Mouse (Mus musculus): ENCODE data around the gene Ets2. TPM values are rescaled to one million over a fixed set of nuclear protein-coding genes. Genes with fewer than 3 reads are reported as not detected.

Ets2 gene
- polyA plus RNA-seq, 1 experiment from 2014 or later: 26.8 TPM

DNA sequence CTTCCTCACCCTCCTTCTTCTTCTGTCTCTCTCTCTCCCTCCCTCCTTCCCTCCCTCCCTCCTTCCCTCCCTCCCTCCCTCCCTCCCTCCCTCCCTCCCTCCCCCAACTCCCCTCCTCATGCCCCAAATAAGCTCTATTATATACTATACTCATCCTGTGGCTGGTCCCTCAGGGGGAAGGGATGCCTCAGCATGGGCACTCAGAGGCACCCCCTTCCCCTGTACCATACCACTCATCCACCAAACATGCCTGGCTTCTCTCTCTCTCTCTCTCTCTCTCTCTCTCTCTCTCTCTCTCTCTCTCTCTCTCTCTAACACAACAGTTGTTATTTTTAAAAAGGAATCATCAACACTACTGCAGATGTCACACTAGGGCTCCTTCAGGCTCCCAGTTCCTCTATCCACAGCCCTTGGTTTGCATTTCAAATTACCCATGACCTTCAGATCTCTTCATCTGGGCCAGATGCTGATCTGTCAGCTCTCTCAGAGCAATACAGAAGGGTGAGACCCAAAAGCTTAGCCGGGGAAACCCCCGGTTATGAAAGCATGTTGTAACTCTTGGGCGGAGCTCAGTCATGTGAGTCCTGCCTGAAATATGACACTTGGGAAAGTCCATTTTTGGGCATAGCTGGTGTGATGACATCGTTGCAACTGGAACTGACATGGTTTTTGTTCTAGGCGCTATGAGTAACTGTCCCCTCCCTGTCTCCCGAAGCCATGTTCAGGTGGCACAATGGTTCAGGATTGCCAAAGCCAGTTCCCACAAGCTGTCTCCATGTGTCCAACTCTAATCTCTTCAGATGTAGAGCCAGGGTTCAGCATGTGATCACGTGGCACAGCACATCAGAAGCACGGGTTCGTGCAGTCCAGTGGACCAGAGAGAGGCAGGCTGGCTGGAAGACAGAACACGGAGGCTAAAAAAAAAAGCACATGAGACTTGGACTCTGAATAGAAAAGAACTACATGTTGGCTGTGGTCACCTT is 26.9 kb downstream of the Ets2 start:
- Histone ChIP-seq H3K4me2 (no peak overlapping the region), H3K4me1 (ENCODE audit: control insufficient read depth, insufficient read depth, low read length) (no peaks in the 10 kb centered on the region), H3K36me3 (ENCODE audit: control insufficient read depth, insufficient read depth, low read length) (no peaks in the 10 kb centered on the region), H3K9ac (ENCODE audit: low read depth, low read length) (no peak overlapping the region), H3K27me3 (ENCODE audit: control insufficient read depth, insufficient read depth, low read length) (no peaks in the 10 kb centered on the region), H3K9me3 (replicated peaks; ENCODE audit: control insufficient read depth, low read length) (no peaks in the 10 kb centered on the region), H3K27ac (ENCODE audit: low read depth, low read length) (no peak overlapping the region), H3K4me3 (ENCODE audit: low read depth, low read length) (no peak overlapping the region)
- ATAC-seq (replicated peaks; ENCODE audit: insufficient number of reproducible peaks, low FRiP score, low TSS enrichment): no peak
- WGBS (ENCODE audit: insufficient replicate concordance): 76% methylated on average over 10 of the region's 10 CpGs

DNA sequence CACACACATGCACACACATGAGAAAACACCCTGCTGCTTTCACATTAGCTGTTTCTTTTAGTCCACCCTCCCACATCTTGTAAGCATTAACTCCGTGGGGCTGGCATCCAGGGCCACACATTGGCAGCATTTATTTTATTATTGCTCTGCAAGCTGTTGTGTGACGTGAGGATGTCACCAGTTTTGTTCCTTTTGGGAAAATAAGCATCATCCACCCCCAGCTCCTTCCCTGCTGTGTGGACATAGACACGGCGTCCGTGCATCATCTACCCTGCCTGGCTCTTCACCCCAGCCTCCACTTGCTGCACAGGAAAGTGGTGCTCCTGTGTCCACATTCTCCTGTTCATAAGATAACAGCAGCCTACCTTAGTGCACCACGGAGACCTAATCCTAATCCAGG is 27.9 kb downstream of the Ets2 start:
- no peaks in the 10 kb centered on the region for H3K36me3 ChIP-seq (ENCODE audit: control insufficient read depth, insufficient read depth, low read length)
- no peak overlapping the region for H3K4me2 ChIP-seq
- ATAC-seq (replicated peaks; ENCODE audit: insufficient number of reproducible peaks, low FRiP score, low TSS enrichment): no peak
- H3K9me3 ChIP-seq (replicated peaks; ENCODE audit: control insufficient read depth, low read length): no peaks in the 10 kb centered on the region
- WGBS (ENCODE audit: insufficient replicate concordance): 70% methylated on average over 6 of the region's 6 CpGs
- H3K4me3 ChIP-seq (ENCODE audit: low read depth, low read length): no peak overlapping the region
- H3K27me3 ChIP-seq (ENCODE audit: control insufficient read depth, insufficient read depth, low read length): no peaks in the 10 kb centered on the region
- no peak overlapping the region for H3K9ac ChIP-seq (ENCODE audit: low read depth, low read length)
- no peak overlapping the region for H3K27ac ChIP-seq (ENCODE audit: low read depth, low read length)
- H3K4me1 ChIP-seq (ENCODE audit: control insufficient read depth, insufficient read depth, low read length): no peaks in the 10 kb centered on the region

DNA sequence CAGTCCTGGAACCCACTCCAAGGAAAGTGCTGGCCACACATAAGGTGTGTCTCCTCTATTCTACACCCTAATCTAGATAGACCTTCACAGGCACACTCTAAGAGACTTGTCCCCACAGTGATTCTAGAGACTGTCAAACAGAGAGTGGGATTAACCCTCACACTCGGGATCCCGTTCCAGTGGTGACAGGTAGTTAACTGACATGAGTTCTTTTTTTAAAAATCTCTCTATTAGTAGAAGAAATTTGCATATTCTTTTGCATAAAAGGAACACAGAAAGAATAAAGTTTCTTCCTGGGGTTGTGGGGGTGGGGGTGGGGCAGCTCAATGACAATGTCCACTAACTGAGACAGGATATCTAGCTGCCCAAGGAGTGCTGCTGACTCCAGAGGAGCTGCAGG is 32.9 kb downstream of the Ets2 start:
- H3K36me3 ChIP-seq (ENCODE audit: control insufficient read depth, insufficient read depth, low read length): no peaks in the 10 kb centered on the region
- no peak overlapping the region for H3K4me2 ChIP-seq
- no peak overlapping the region for H3K27ac ChIP-seq (ENCODE audit: low read depth, low read length)
- no peaks in the 10 kb centered on the region for H3K4me1 ChIP-seq (ENCODE audit: control insufficient read depth, insufficient read depth, low read length)
- no peaks in the 10 kb centered on the region for H3K27me3 ChIP-seq (ENCODE audit: control insufficient read depth, insufficient read depth, low read length)
- no peak overlapping the region for H3K9ac ChIP-seq (ENCODE audit: low read depth, low read length)
- H3K4me3 ChIP-seq (ENCODE audit: low read depth, low read length): no peak overlapping the region
- ATAC-seq (replicated peaks; ENCODE audit: insufficient number of reproducible peaks, low FRiP score, low TSS enrichment): no peak
- no peaks in the 10 kb centered on the region for H3K9me3 ChIP-seq (replicated peaks; ENCODE audit: control insufficient read depth, low read length)
- 67% methylated on average over 2 of the region's 2 CpGs for WGBS (ENCODE audit: insufficient replicate concordance)

DNA sequence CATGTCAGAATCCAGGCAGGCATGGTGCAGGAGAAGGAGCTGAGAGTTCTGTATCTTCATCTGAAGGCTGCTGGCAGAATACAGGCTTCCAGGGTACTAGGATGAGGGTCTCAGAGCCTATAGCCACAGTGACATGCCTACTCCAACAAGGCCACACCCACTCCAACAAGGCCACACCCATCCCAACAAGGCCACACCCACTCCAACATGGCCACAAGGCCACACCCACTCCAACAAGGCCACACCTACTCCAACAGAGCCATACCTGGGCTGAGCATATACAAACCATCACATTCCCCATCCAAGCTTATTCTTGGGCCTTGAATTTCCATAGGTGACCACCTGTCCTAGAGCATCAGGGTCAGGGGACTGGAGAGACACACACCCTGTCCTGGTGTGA is 34.2 kb downstream of the Ets2 start:
- no peak for ATAC-seq (replicated peaks; ENCODE audit: insufficient number of reproducible peaks, low FRiP score, low TSS enrichment)

DNA sequence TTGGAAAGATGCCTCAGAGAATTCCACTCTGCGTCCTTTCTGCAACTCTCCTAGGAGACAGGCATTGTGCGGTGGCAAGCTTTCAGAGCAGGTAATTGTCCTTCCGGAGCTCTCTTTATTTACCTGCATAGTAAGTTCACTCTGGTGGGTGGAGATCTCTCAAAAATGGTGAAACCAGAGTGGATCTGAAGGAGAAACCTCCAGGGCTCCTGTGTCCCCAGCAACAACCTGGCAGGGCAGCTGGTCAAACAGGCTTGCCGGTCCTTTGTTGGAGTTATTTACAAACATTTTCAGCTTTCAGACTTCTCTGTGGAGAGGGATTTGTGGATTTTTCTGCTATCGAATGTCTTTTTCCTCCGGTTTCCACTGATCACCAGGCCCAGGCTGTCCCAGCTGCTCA is 34.6 kb downstream of the Ets2 start:
- Histone ChIP-seq H3K27me3 (ENCODE audit: control insufficient read depth, insufficient read depth, low read length) (no peaks in the 10 kb centered on the region), H3K4me3 (ENCODE audit: low read depth, low read length) (no peak overlapping the region), H3K36me3 (ENCODE audit: control insufficient read depth, insufficient read depth, low read length) (no peaks in the 10 kb centered on the region), H3K9ac (ENCODE audit: low read depth, low read length) (no peak overlapping the region), H3K9me3 (replicated peaks; ENCODE audit: control insufficient read depth, low read length) (no peaks in the 10 kb centered on the region), H3K4me1 (ENCODE audit: control insufficient read depth, insufficient read depth, low read length) (no peaks in the 10 kb centered on the region), H3K27ac (ENCODE audit: low read depth, low read length) (no peak overlapping the region), H3K4me2 (no peak overlapping the region)
- no peak for ATAC-seq (replicated peaks; ENCODE audit: insufficient number of reproducible peaks, low FRiP score, low TSS enrichment)
- 83% methylated on average over 6 of the region's 6 CpGs for WGBS (ENCODE audit: insufficient replicate concordance)

More for the DNA sequence above, 34.2 kb downstream of the Ets2 start:
- Histone ChIP-seq H3K4me2 (no peak overlapping the region), H3K27me3 (ENCODE audit: control insufficient read depth, insufficient read depth, low read length) (no peaks in the 10 kb centered on the region), H3K4me1 (ENCODE audit: control insufficient read depth, insufficient read depth, low read length) (no peaks in the 10 kb centered on the region), H3K4me3 (ENCODE audit: low read depth, low read length) (no peak overlapping the region), H3K36me3 (ENCODE audit: control insufficient read depth, insufficient read depth, low read length) (no peaks in the 10 kb centered on the region), H3K9ac (ENCODE audit: low read depth, low read length) (no peak overlapping the region), H3K27ac (ENCODE audit: low read depth, low read length) (no peak overlapping the region), H3K9me3 (replicated peaks; ENCODE audit: control insufficient read depth, low read length) (no peaks in the 10 kb centered on the region)

DNA sequence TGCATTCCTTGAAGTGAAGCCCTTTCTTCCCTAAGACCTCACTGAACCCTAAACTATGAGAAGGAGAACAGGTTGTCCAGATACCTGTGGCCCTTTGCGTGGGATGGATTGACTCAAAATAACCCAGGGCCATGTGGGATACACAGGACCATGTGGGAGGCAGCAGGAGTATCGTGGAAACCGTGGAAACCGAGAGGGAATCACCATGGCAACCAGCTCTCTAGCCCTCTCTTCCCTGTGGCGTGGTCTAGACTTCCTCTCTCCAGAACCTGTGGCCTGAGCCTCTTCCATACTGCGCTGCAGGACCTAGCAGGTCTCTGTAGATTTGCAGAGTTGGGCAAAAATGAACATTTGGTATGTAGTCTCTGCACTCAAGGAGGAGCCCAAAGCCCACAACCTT is 37.6 kb downstream of the Ets2 start:
- H3K4me1 ChIP-seq (ENCODE audit: control insufficient read depth, insufficient read depth, low read length): no peaks in the 10 kb centered on the region
- H3K9me3 ChIP-seq (replicated peaks; ENCODE audit: control insufficient read depth, low read length): no peaks in the 10 kb centered on the region
- no peak overlapping the region for H3K27ac ChIP-seq (ENCODE audit: low read depth, low read length)
- no peak overlapping the region for H3K9ac ChIP-seq (ENCODE audit: low read depth, low read length)
- no peaks in the 10 kb centered on the region for H3K36me3 ChIP-seq (ENCODE audit: control insufficient read depth, insufficient read depth, low read length)
- 76% methylated on average over 6 of the region's 6 CpGs for WGBS (ENCODE audit: insufficient replicate concordance)
- ATAC-seq (replicated peaks; ENCODE audit: insufficient number of reproducible peaks, low FRiP score, low TSS enrichment): no peak
- H3K4me2 ChIP-seq: no peak overlapping the region
- no peak overlapping the region for H3K4me3 ChIP-seq (ENCODE audit: low read depth, low read length)
- no peaks in the 10 kb centered on the region for H3K27me3 ChIP-seq (ENCODE audit: control insufficient read depth, insufficient read depth, low read length)

DNA sequence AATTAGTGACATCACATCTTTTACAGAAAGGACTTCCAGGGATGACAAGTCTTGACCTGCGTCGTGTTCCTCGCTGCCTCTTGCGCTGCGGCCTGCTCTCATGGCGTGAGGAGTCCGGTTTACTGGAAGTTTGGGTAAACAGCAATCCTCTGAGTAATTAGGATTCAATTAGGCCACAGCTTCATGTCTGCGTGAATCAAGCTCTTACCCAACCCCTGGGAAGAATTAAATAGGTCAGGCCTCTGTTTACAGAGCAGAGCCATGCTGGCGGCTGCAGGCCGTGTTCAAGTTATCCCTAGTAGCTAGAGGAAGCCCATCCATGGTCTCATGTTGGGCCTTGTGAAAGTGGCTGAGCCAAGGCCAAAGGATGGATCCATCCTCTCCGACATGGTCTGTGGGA is 39.5 kb downstream of the Ets2 start:
- no peak for ATAC-seq (replicated peaks; ENCODE audit: insufficient number of reproducible peaks, low FRiP score, low TSS enrichment)
- Histone ChIP-seq H3K9me3 (replicated peaks; ENCODE audit: control insufficient read depth, low read length) (no peaks in the 10 kb centered on the region), H3K4me2 (no peak overlapping the region), H3K4me3 (ENCODE audit: low read depth, low read length) (no peak overlapping the region), H3K27ac (ENCODE audit: low read depth, low read length) (no peak overlapping the region), H3K27me3 (ENCODE audit: control insufficient read depth, insufficient read depth, low read length) (no peaks in the 10 kb centered on the region), H3K4me1 (ENCODE audit: control insufficient read depth, insufficient read depth, low read length) (no peaks in the 10 kb centered on the region), H3K9ac (ENCODE audit: low read depth, low read length) (no peak overlapping the region), H3K36me3 (ENCODE audit: control insufficient read depth, insufficient read depth, low read length) (no peaks in the 10 kb centered on the region)
- whole genome bisulfite sequencing (ENCODE audit: insufficient replicate concordance): 79% methylated on average over 11 of the region's 11 CpGs

DNA sequence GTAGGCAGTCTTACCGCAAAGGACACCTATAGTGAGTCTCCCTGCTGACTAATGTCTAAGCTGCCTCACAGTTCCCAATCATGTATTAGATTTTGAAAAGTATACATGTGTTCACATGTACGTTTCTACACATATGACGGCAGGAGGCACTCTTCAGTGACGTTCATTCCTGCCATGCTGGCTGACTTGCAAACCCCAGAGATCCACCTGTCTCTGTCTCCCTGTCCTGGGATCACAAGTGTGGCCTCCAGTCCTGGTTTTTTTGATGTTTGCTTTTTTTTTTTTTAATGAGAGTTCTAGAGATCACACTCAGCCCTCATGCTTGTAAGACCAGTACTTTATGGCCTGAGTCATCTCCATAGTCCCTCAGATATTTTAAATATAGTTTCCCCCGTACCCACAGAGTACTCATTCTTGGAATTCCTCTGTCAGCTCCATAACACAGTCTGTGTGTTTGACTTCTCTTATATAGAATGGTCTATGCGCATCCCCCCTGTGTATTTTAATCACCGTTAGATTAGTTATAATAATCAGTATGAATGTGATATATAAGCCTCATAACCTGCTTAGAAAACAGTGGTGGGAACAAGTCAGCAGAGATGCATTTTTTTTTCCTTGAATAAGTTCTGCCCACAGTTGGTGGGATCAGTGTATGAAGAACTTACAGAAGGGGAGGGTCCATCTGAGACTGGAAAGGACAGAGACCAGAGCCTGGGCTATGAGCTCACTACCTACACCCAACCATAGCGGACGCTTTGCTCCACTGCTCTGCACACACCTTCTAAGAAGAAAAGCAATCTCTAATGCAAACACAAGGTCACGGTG is 40.3 kb downstream of the Ets2 start:
- no peak overlapping the region for H3K9ac ChIP-seq (ENCODE audit: low read depth, low read length)
- no peak overlapping the region for H3K27ac ChIP-seq (ENCODE audit: low read depth, low read length)
- no peaks in the 10 kb centered on the region for H3K36me3 ChIP-seq (ENCODE audit: control insufficient read depth, insufficient read depth, low read length)
- H3K9me3 ChIP-seq (replicated peaks; ENCODE audit: control insufficient read depth, low read length): no peaks in the 10 kb centered on the region
- WGBS (ENCODE audit: insufficient replicate concordance): 68% methylated on average over 10 of the region's 10 CpGs
- no peak for ATAC-seq (replicated peaks; ENCODE audit: insufficient number of reproducible peaks, low FRiP score, low TSS enrichment)
- H3K27me3 ChIP-seq (ENCODE audit: control insufficient read depth, insufficient read depth, low read length): no peaks in the 10 kb centered on the region
- no peaks in the 10 kb centered on the region for H3K4me1 ChIP-seq (ENCODE audit: control insufficient read depth, insufficient read depth, low read length)
- no peak overlapping the region for H3K4me2 ChIP-seq
- no peak overlapping the region for H3K4me3 ChIP-seq (ENCODE audit: low read depth, low read length)
